Mouse (Mus musculus) fat pad, adult 2 months (tissue): Measurements from ENCODE around the gene Csn1s2a.
"Not testable (repeated sequence)": the region's sequence is repeated elsewhere in the genome, so short reads cannot be mapped to it uniquely, and the experiment has no call there.

Experiments used
- DNase-seq: peaks from one replicate; pipeline ENCODE4 v3.0.0-alpha.2; 2011; ENCODE audit warnings: low read depth, low spot score; ENCODE audit errors: extremely low read depth

The Csn1s2a gene

DNA sequence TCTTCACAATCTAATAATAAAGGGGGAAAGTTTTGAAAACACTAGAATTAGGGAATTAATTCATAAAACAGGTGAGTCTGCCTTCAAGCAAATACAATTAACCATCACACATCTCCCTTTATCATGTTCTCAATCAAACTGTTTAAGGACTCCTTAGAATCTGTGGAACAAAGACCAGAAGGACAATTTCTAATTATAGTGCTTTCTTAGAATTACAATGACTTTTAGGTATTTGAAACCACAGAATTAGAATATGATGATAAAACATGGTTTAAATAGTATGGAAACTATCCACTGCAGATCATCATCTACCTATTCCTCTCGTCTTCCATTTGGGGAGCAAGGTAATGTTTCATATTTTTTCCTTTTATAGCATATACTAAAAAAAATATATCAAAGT is at the start of gene Csn1s2a:
Gene Csn1s2a (plus strand): TSS at position 301 of the 400 bp plus-strand sequence.
- no peak for DNase-seq

DNA sequence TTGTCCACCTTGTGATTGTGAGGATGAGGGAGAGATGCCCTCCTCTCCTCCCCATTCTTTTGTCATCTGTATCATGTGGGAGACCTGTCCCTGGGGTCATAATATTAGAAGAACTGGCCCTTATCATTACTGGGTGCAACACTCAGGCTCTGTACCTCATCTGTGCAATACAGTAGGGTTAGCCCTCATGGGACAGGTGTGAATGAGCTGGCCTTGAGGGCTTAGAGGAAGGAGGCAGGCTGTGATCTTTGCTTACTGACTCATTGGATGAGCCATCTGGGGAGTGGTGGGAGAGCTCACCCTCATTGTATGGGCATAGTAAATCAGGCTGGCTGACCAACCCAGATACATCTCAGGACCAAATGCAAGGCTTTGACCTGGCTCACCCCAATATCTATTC is 39.5 kb upstream of the Csn1s2a start:
- DNase-seq: no peak

- DNase-seq: peak; percentile 89
Measured at GRCm38 (mm10) chr5:87753471-87753870, 20.9 kb upstream of the Csn1s2a start.

DNA sequence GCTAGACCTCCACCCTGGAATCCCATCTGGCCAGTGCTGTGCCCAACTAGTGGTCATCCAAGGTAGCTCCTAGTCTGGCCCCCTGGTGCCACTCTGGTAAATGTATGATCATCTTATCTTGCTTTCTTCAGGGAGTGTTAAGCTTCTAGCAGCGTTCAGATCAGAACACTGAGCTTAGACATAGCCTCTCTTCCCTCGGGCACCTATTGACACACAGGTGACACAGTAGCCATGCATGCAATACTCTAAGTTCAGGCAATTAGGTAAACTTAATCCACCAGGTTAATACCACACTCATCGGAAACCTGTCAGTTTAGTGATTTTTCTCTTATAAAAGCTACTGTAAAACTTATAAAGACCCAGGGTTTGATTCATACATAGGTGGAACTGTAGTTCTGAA is 9.8 kb upstream of the Csn1s2a start:
- peak; percentile 55 for DNase-seq

DNA sequence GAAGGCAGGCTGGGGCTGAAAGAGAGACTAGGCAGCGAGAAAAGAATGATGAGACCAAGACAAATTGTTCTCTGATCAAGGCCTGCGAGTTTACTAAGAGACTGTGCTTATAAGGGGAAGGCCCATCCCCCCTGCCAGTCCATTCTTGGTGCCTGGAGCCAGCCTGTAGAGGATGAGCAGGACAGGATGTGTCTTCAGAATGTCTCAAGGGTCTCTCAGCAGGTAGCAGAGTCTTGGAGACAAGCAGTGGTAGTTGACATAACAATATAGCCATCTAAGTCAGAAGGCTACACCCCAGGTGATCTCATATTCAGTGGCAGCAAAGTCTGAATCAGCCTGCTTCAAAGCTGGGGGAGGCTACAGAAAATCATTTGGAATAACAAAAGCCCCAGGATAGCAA is 2.2 kb upstream of the Csn1s2a start:
- DNase-seq: not testable (repeated sequence)

GRCm38 (mm10) chr5:87782731-87783130 is 8.4 kb downstream of the Csn1s2a start:
- DNase-seq: no peak

- no peak for DNase-seq
Measured at GRCm38 (mm10) chr5:87807782-87808181, 33.4 kb downstream of the Csn1s2a start, which contains the start of gene Csn1s2b. Gene Csn1s2b, plus strand, starts transcription at chr5:87808082.

- DNase-seq: no peak
Measured at GRCm38 (mm10) chr5:87809253-87809652, 34.9 kb downstream of the Csn1s2a start.

- DNase-seq: no peak
Measured at GRCm38 (mm10) chr5:87825386-87825785, 51.0 kb downstream of the Csn1s2a start, which contains the start of gene Prr27. Gene Prr27, plus strand, starts transcription at chr5:87825686.
